Mouse (Mus musculus): Measurements from ENCODE around the gene Ikzf2.

The Ikzf2 gene

GRCm38 (mm10) chr1:69518012-69518411 lies 169.0 kb downstream of the Ikzf2 start:
- DNase-seq (ENCODE audit: inconsistent age in 2 of 2, low spot score in 1 of 2): no peak

- DNase-seq (ENCODE audit: inconsistent age in 2 of 2, low spot score in 1 of 2): no peak
Measured at GRCm38 (mm10) chr1:69516144-69516543, 170.9 kb downstream of the Ikzf2 start.

- peak in 1 of 2 experiments; percentile 51 for DNase-seq (ENCODE audit: inconsistent age in 2 of 2, low spot score in 1 of 2)
Measured at GRCm38 (mm10) chr1:69513595-69514250, 173.3 kb downstream of the Ikzf2 start.

- no peak for DNase-seq (ENCODE audit: inconsistent age in 2 of 2, low spot score in 1 of 2)
Measured at GRCm38 (mm10) chr1:69508275-69508674, 178.8 kb downstream of the Ikzf2 start.

- no peak for DNase-seq (ENCODE audit: inconsistent age in 2 of 2, low spot score in 1 of 2)
Measured at GRCm38 (mm10) chr1:69507513-69507912, 179.5 kb downstream of the Ikzf2 start.

GRCm38 (mm10) chr1:69506615-69507159 lies 180.4 kb downstream of the Ikzf2 start:
- no peak for DNase-seq (ENCODE audit: inconsistent age in 2 of 2, low spot score in 1 of 2)

DNA sequence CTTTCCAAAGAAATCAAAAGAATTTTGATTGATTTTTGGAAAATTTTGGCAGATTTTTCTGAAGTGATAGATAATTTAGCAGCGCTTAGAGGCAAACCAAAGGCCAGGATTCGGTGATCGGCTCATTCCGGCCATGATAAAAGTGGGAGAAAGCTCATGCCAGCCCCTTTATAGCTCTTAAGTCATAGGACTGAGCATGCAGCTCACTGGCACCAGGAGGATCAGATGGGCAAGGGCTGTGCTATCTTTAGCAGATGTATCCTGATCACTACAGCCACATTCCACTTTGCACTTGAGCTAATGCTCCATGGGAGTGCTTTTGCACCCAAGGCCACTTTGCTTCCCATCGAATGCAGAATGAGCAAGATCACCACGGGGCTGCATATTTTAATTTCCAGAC lies 181.0 kb downstream of the Ikzf2 start:
- DNase-seq (ENCODE audit: inconsistent age in 2 of 2, low spot score in 1 of 2): no peak

GRCm38 (mm10) chr1:69500388-69500787 lies 186.7 kb downstream of the Ikzf2 start:
- no peak for DNase-seq (ENCODE audit: inconsistent age in 2 of 2, low spot score in 1 of 2)

DNA sequence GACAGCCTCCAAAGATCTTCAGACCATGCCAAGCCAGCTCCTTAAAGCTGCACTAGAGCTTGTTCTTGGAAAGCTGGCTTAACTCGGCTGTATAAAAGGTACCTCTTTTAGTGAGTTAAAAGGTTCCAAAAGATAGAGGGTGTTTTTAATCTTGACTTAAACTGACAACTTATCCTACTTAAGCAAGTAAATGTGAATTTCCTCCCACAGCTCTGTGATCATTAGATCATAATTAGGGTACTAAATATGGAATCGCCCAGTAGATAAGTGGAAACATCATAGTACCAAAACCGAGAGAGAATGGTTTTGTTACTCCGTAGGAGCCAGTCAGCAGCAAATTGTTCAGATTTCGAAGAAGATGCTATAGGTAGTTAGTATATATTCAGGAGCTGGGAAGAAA lies 187.4 kb downstream of the Ikzf2 start:
- DNase-seq (ENCODE audit: inconsistent age in 2 of 2, low spot score in 1 of 2): no peak

DNA sequence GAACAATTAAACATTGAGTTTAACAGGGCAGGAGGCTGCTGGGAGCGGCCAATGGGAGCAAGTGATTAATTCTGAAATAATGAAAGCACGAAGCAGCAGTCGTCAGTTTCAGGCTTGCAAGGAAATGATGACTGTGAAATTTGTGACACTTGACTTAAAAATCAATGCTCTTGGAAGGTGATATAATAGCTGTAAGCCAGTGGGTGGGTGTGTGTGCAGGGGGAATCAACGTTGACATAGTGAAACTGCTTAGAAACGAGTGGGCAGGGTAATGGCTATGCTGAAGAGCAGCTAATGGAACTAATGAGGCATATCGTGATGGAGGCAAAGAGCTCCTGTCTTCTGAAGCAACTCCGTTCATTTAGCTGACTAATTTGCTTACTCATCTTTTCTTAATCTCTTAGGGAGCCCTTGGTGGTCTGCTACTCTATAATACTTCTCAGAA lies 188.2 kb downstream of the Ikzf2 start:
- peak in 1 of 2 experiments; percentile 58 for DNase-seq (ENCODE audit: inconsistent age in 2 of 2, low spot score in 1 of 2)

DNA sequence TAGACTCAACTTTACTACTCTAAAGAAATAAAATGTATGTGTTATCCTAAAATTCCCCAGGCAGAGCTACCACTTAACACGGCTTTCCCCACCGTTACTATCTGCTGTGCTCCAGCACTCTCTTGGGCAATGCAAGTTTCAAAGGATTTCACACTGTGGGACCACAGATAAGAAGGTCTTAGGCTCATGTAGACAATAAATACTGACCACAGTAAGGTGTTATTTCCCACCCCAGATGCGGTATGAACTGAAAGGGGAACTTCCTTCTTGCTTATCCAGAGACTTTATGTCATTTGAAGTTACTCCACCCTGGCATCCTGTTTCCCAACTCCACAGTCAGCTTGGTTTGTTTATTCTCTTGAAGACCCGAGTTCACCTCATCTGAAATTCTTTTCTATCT lies 191.0 kb downstream of the Ikzf2 start:
- DNase-seq (ENCODE audit: inconsistent age in 2 of 2, low spot score in 1 of 2): no peak

- DNase-seq (ENCODE audit: inconsistent age in 2 of 2, low spot score in 1 of 2): no peak
Measured at GRCm38 (mm10) chr1:69493309-69494047, 193.6 kb downstream of the Ikzf2 start.

DNA sequence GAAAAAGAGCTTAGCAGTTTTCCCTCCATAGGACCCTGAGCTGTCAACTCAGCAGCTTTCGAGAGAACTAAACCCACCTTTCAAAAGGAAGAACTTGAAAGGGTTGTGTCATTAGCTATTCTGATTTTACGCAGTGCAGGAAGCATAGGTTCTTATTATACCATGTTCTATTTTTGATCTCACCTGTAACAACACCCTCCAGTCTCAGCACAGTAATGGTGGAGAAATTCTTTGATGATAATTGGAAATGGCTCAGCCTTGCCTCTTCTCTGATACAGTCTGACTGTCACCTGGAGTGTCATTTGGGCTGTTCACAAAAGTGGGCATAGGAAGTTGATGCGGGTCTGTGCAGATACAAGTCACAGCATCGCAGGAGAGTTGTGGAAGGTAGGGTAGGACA lies 195.0 kb downstream of the Ikzf2 start:
- DNase-seq (ENCODE audit: inconsistent age in 2 of 2, low spot score in 1 of 2): no peak

DNA sequence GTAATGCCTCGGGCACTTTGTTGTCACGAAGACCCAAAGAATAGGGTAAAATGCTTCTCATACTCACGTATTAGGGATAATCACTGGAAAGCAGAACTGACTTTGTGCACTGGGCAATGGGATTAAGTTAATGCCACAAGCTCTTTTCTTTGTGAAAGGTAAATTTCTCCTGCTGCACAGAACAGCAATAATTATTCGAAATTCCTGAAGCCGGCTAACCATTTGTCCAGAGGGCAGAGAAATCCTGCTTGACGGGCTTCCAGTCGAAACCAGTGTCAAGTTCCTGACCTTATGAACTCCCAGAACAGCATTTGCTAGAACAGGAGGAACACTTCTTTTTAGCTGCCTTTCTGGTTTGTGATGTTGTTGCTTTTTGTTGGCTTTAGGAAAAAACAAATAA lies 198.0 kb downstream of the Ikzf2 start:
- no peak for DNase-seq (ENCODE audit: inconsistent age in 2 of 2, low spot score in 1 of 2)

GRCm38 (mm10) chr1:69488625-69489024 lies 198.4 kb downstream of the Ikzf2 start:
- no peak for DNase-seq (ENCODE audit: inconsistent age in 2 of 2, low spot score in 1 of 2)

Data from adrenal gland, adult (tissue).